Mouse (Mus musculus) heart, embryonic 16.5 days (tissue): ENCODE results near the gene Rora. TPM values are rescaled to one million over a fixed set of nuclear protein-coding genes. Genes with fewer than 3 reads are reported as not detected.

ENCODE experiments used
- ATAC-seq: fragments of 200-750 bp; cut with Nextera tagmentation; replicated peaks from 2 replicates; pipeline ENCODE4 v1.8.0; 2017; ENCODE audit warnings: moderate number of reproducible peaks; ENCODE audit not compliant: insufficient read depth, low FRiP score; ENCODE audit errors: extremely low read depth
- H3K27ac ChIP-seq: fragments of 300-500 bp; sonication (generic); 2 replicates; pipeline ENCODE4 v1.5.1; 2014; ENCODE audit warnings: mild to moderate bottlenecking, low read length, control low read depth, moderate library complexity
- H3K27me3 ChIP-seq: fragments of 300-500 bp; sonication (generic); 2 replicates; pipeline ENCODE4 v1.6.1; 2014; ENCODE audit warnings: low read length, mixed read lengths; ENCODE audit not compliant: control insufficient read depth, insufficient read depth
- H3K36me3 ChIP-seq: fragments of 300-500 bp; sonication (generic); 2 replicates; pipeline ENCODE4 v1.6.1; 2014; ENCODE audit not compliant: control insufficient read depth, insufficient read depth
- H3K4me1 ChIP-seq: fragments of 300-500 bp; sonication (generic); 2 replicates; pipeline ENCODE4 v1.6.1; 2014; ENCODE audit warnings: low read length, mixed read lengths; ENCODE audit not compliant: control insufficient read depth, insufficient read depth
- H3K4me2 ChIP-seq: fragments of 300-500 bp; sonication (generic); 2 replicates; pipeline ENCODE4 v1.6.1; 2014; ENCODE audit warnings: low read depth, mild to moderate bottlenecking, control low read depth, low read length
- H3K4me3 ChIP-seq: fragments of 300-500 bp; sonication (generic); 2 replicates; pipeline ENCODE4 v1.5.1; 2014; ENCODE audit warnings: mild to moderate bottlenecking, control low read depth, low read length
- H3K9ac ChIP-seq: fragments of 300-500 bp; sonication (generic); 2 replicates; pipeline ENCODE4 v1.6.1; 2014; ENCODE audit warnings: low read length, control low read depth
- H3K9me3 ChIP-seq: fragments of 300-500 bp; sonication (generic); replicated peaks from 2 replicates; pipeline ENCODE4 v1.6.1; 2016; ENCODE audit warnings: low read length; ENCODE audit not compliant: control insufficient read depth
- WGBS: fragments of 180-500 bp; shearing (Covaris S2); extraction: QIAGEN DNeasy Blood & Tissue Kit; methylation state at CpG from one replicate; pipeline ENCODE4 v1.1.7; 2014; 5-methylcytosine and 5-hydroxymethylcytosine counted together
- polyA plus RNA-seq: library from polyadenylated mRNA; unstranded; fragments of >200 nt; fragmentation: Nextera tagmentation; extraction: Ambion mirVana; gene quantifications from 2 replicates; pipeline ENCODE4 v1.2.1, GENCODE M21; 2015

Gene Rora
- polyA plus RNA-seq, 1 experiment from 2014 or later, result 9.4 TPM

DNA sequence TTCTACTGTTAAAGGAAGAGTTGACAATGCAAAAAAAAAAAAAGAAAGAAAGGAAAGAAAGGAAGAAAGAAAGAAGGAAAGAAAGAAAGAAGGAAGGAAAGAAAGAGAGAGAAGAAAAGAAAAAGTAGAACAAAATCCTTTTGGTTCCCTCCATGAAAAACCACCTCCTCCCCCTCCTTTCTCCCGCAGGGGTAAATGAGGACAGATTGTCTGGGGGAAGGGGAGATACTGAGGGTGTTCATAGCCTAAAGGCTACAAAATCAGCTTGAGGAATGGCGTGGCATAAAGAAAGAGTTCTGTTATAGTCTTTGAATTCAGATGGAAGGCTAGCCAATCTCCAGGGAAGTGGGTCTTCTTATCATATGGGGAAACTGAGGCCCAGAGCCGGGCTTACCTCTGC, 107.3 kb downstream of the Rora start:
- ATAC-seq, result no peak
- 0 out of 2 replicates have a peak, but pooled peaks cover 2% of the 10 kb centered on the region for H3K36me3 ChIP-seq
- no peak overlapping the region for H3K9ac ChIP-seq
- H3K27me3 ChIP-seq, result no peaks in the 10 kb centered on the region
- no peak overlapping the region for H3K4me3 ChIP-seq
- H3K27ac ChIP-seq, result no peak overlapping the region
- no peak overlapping the region for H3K4me2 ChIP-seq
- H3K9me3 ChIP-seq, result no peaks in the 10 kb centered on the region
- 59% methylated on average over 3 of the region's 3 CpGs for WGBS
- peaks cover 8% of the 10 kb centered on the region for H3K4me1 ChIP-seq

DNA sequence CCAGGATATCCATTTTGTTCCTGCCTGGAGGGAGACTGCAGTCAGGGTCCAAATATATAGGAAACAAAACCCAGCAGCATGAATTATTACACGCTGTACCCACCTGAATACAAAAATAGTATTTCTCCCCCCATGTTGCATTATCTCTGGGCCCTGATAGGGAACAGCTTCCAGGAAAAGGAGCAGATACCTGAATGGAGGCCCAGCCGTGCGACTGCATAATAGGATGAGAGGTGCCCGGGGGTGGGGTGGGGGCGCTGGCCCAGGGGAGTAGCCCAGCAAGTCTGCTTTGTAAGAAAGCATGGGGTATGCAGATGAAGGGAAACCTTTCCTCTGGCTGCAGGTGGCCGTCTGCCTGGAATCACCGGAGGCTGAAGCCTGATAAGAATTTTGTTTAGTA, 108.1 kb downstream of the Rora start:
- WGBS, result 22% methylated on average over 7 of the region's 7 CpGs
- Histone ChIP-seq H3K9ac (no peak overlapping the region), H3K27me3 (no peaks in the 10 kb centered on the region), H3K9me3 (no peaks in the 10 kb centered on the region), H3K36me3 (0 out of 2 replicates have a peak, but pooled peaks cover 2% of the 10 kb centered on the region), H3K4me1 (peaks cover 8% of the 10 kb centered on the region), H3K4me2 (no peak overlapping the region), H3K4me3 (no peak overlapping the region), H3K27ac (no peak overlapping the region)
- ATAC-seq, result no peak

DNA sequence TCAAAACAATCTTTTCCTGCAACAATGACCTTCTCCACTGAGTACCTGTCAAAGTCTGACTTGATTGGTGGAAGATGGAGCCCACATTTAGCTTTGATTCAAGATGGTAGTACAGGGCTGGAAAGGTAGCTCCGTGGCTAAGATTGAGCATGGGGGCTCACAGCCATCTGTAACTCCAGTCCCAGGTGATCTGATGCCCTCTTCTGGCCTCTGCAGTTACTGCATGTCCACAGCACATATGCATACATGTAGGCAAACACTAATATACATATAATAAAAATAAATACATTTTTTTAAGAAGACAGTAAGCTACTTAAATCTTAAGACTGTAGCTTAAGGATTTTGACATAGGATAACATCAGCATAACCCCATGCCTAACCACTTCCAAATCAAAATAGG, 112.0 kb downstream of the Rora start:
- WGBS, result 77% methylated on average over 1 of the region's 1 CpGs

DNA sequence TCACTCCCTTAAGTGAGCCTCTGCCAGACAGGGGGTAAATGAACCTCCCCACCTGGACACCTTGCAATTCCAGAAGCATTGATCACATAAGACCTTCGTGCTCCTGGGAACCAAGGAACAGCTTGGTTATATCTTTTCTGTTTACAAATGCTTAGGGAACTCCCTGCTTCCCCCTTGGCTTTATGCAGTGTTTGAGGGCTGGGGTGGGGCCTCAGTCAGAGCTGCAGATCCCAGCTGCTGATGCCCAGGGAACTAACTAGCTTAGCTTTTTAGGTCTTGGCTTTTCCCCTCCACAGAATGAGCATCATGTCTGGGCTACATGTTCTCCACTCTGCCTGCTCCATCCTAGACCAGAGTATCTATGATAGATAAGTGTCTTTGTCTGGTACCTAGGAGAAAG, 116.1 kb downstream of the Rora start:
- H3K36me3 ChIP-seq, result no peaks in the 10 kb centered on the region
- no peaks in the 10 kb centered on the region for H3K4me1 ChIP-seq
- 28% methylated on average over 1 of the region's 1 CpGs for WGBS
- no peak overlapping the region for H3K4me2 ChIP-seq
- H3K27me3 ChIP-seq, result no peaks in the 10 kb centered on the region
- no peak overlapping the region for H3K9ac ChIP-seq
- ATAC-seq, result no peak
- no peak overlapping the region for H3K4me3 ChIP-seq
- no peaks in the 10 kb centered on the region for H3K9me3 ChIP-seq
- no peak overlapping the region for H3K27ac ChIP-seq

More for the DNA sequence above, 112.0 kb downstream of the Rora start:
- Histone ChIP-seq H3K9ac (no peak overlapping the region), H3K4me3 (no peak overlapping the region), H3K9me3 (no peaks in the 10 kb centered on the region), H3K36me3 (no peaks in the 10 kb centered on the region), H3K27ac (no peak overlapping the region), H3K27me3 (no peaks in the 10 kb centered on the region), H3K4me2 (no peak overlapping the region), H3K4me1 (peaks cover 8% of the 10 kb centered on the region)
- ATAC-seq, result no peak

DNA sequence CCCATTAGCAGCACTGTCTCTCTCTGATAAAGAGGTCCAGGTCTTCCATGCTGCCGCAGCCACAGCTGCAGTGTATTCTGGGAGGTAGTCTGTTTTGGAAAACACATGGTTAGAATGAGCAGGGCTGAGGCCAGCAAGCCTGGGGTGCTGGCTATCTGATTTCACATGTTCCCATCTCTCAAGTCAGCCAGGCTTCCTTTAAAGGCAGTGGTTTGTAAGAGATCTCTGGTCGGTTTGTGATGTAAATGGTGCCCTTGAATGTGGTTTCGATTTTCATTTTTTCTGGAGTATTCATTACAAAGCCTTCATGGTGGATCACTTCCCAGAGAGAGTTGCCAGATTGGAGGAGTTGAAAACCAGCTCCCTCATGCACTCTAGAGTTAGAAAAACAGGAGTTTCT, 117.8 kb downstream of the Rora start:
- no peak for ATAC-seq
- Histone ChIP-seq H3K4me3 (no peak overlapping the region), H3K4me2 (no peak overlapping the region), H3K27ac (no peak overlapping the region), H3K9me3 (no peaks in the 10 kb centered on the region), H3K4me1 (no peaks in the 10 kb centered on the region), H3K27me3 (no peaks in the 10 kb centered on the region), H3K36me3 (no peaks in the 10 kb centered on the region), H3K9ac (no peak overlapping the region)
- 83% methylated on average over 3 of the region's 3 CpGs for WGBS

DNA sequence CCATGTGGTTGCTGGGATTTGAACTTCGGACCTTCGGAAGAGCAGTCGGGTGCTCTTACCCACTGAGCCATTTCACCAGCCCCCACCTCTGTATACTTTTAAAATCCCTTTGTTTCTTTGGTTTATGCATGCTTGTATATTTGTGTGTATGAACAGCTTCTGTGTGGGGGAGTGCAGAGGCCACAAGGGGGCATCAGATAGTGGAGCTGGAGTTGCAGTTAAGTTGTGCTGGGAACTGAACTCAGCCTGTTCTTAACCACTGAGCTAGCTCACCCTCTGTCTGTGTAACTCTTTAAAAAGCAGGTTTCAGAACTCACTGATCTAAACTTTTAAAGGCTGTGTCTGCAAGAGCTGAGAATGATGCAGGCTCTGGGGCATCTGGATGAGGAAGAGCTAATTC, 120.2 kb downstream of the Rora start:
- H3K4me1 ChIP-seq, result no peaks in the 10 kb centered on the region
- H3K36me3 ChIP-seq, result no peaks in the 10 kb centered on the region
- H3K27me3 ChIP-seq, result no peaks in the 10 kb centered on the region
- H3K9ac ChIP-seq, result no peak overlapping the region
- no peak overlapping the region for H3K4me2 ChIP-seq
- H3K9me3 ChIP-seq, result no peaks in the 10 kb centered on the region
- WGBS, result 94% methylated on average over 3 of the region's 3 CpGs
- no peak overlapping the region for H3K4me3 ChIP-seq
- H3K27ac ChIP-seq, result no peak overlapping the region
- ATAC-seq, result no peak

DNA sequence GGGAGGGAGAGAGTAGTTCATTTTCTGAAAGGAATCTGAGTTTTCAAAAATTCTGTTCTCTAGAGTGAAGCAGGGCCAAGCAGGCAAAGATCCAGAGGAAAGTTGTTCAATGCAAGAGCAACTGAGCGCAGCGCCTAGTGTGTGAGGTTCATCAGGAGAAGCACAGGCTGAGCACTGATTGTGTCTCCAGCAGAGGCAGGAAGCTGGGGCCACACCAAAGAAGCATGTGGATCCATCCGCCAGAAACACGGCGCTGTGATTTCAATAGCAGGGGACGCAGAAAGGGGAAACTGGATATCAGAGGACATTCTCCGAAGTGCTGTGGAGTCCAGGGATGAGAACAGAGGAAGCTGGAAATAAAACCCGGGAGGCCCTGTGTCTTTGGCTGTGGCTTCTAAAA, 128.4 kb downstream of the Rora start:
- Histone ChIP-seq H3K9ac (no peak overlapping the region), H3K27me3 (no peaks in the 10 kb centered on the region), H3K36me3 (no peaks in the 10 kb centered on the region), H3K4me2 (no peak overlapping the region), H3K4me1 (peaks cover 21% of the 10 kb centered on the region), H3K27ac (no peak overlapping the region), H3K9me3 (no peaks in the 10 kb centered on the region), H3K4me3 (no peak overlapping the region)
- no peak for ATAC-seq
- WGBS, result 41% methylated on average over 8 of the region's 8 CpGs

DNA sequence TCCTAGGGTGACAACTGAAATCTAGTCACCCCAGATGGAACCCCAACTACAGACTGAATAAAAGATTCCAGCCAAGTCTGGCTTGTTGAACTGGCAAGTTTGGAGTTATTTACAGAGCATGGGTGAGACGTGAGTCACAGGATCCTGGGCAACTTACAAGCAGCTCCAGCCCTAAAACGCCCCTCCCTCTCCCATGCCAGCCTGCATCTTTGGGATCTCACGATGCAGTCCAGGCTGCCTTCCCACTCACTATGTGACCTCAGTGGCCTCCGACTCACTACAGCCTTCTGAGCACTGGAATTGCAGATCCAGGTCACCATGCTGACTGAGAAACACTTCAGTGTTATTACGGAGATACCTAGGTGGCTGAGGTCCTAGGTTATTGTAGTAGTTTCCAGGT, 129.0 kb downstream of the Rora start:
- Histone ChIP-seq H3K4me1 (peaks cover 21% of the 10 kb centered on the region), H3K27me3 (no peaks in the 10 kb centered on the region), H3K4me3 (no peak overlapping the region), H3K36me3 (no peaks in the 10 kb centered on the region), H3K4me2 (no peak overlapping the region), H3K9ac (no peak overlapping the region), H3K27ac (no peak overlapping the region), H3K9me3 (no peaks in the 10 kb centered on the region)
- ATAC-seq, result no peak
- 45% methylated on average over 5 of the region's 5 CpGs for WGBS

DNA sequence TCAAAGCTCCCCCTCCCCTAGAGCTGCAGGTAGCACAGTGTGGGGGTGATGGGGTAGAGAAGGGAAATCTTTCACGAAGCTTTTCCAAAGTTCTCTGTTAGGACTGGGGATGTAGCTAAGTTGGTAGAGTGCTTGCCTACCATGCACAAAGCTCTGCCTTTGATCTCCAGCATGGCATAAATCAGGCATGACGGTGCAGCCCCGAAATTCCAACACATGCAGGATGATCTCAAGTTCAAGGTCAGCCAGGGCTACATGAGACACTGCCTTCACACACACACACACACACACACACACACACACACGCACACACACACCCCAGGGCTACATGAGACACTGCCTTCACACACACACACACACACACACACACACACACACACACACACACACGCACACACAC, 129.7 kb downstream of the Rora start:
- Histone ChIP-seq H3K9me3 (no peaks in the 10 kb centered on the region), H3K4me2 (no peak overlapping the region), H3K9ac (no peak overlapping the region), H3K4me1 (peaks cover 21% of the 10 kb centered on the region), H3K4me3 (no peak overlapping the region), H3K36me3 (no peaks in the 10 kb centered on the region), H3K27me3 (no peaks in the 10 kb centered on the region), H3K27ac (no peak overlapping the region)
- no peak for ATAC-seq
- 54% methylated on average over 5 of the region's 5 CpGs for WGBS
